Mouse (Mus musculus) urinary bladder, postnatal 36 days (tissue): ENCODE data around the gene Ctnnbl1.
A peak's percentile ranks its signal among the peaks of the same experiment; 100 is the strongest.

Source experiments
- DNase-seq, 2 experiments: peaks; one replicate each; pipeline ENCODE4 v3.0.0; 2022; ENCODE audit warnings: low spot score in 2 of 2, mixed read lengths in 1 of 2

Ctnnbl1 gene

GRCm38 (mm10) chr2:157819401-157819800 is 82.2 kb downstream of the Ctnnbl1 start:
- no peak for DNase-seq

- DNase-seq = no peak
Observed at GRCm38 (mm10) chr2:157821259-157821658, 84.1 kb downstream of the Ctnnbl1 start.

- DNase-seq = no peak
Observed at GRCm38 (mm10) chr2:157823456-157823855, 86.3 kb downstream of the Ctnnbl1 start.

- no peak for DNase-seq
Observed at GRCm38 (mm10) chr2:157824249-157824648, 87.0 kb downstream of the Ctnnbl1 start.

- no peak for DNase-seq
Observed at GRCm38 (mm10) chr2:157830101-157830500, 92.9 kb downstream of the Ctnnbl1 start.

GRCm38 (mm10) chr2:157830620-157831354 is 93.6 kb downstream of the Ctnnbl1 start:
- DNase-seq = no peak

- DNase-seq = no peak
Observed at GRCm38 (mm10) chr2:157837050-157837449, 99.8 kb downstream of the Ctnnbl1 start.

- DNase-seq = no peak
Observed at GRCm38 (mm10) chr2:157838206-157838923, 101.2 kb downstream of the Ctnnbl1 start.

GRCm38 (mm10) chr2:157840641-157841078 is 103.5 kb downstream of the Ctnnbl1 start:
- DNase-seq = no peak

- DNase-seq = no peak
Observed at GRCm38 (mm10) chr2:157841121-157841520, 103.9 kb downstream of the Ctnnbl1 start.

- no peak for DNase-seq
Observed at GRCm38 (mm10) chr2:157844746-157845145, 107.5 kb downstream of the Ctnnbl1 start.

- no peak for DNase-seq
Observed at GRCm38 (mm10) chr2:157845831-157846230, 108.6 kb downstream of the Ctnnbl1 start.

- DNase-seq = no peak
Observed at GRCm38 (mm10) chr2:157853135-157853534, 115.9 kb downstream of the Ctnnbl1 start.

GRCm38 (mm10) chr2:157855814-157856213 is 118.6 kb downstream of the Ctnnbl1 start:
- no peak for DNase-seq

GRCm38 (mm10) chr2:157857496-157857895 is 120.3 kb downstream of the Ctnnbl1 start:
- no peak for DNase-seq

- DNase-seq = no peak
Observed at GRCm38 (mm10) chr2:157858317-157858716, 121.1 kb downstream of the Ctnnbl1 start.

GRCm38 (mm10) chr2:157859046-157859701 is 122.0 kb downstream of the Ctnnbl1 start:
- no peak for DNase-seq

- DNase-seq = no peak
Observed at GRCm38 (mm10) chr2:157861273-157861944, 124.2 kb downstream of the Ctnnbl1 start.

- no peak for DNase-seq
Observed at GRCm38 (mm10) chr2:157862306-157862705, 125.1 kb downstream of the Ctnnbl1 start.

- no peak for DNase-seq
Observed at GRCm38 (mm10) chr2:157867126-157867525, 129.9 kb downstream of the Ctnnbl1 start.

GRCm38 (mm10) chr2:157870247-157870646 is 133.0 kb downstream of the Ctnnbl1 start:
- DNase-seq = peak in 1 of 2 experiments; percentile 21

GRCm38 (mm10) chr2:157873223-157873622 is 136.0 kb downstream of the Ctnnbl1 start:
- peak in 1 of 2 experiments; percentile 66 for DNase-seq
